Mouse (Mus musculus): ENCODE results near the gene Cish.

Gene Cish

GRCm38 (mm10) chr9:107315791-107316190, 20.0 kb downstream of the Cish start:
- no peak for DNase-seq (ENCODE audit: low spot score in 2 of 2)

GRCm38 (mm10) chr9:107322461-107323050, 26.7 kb downstream of the Cish start:
- no peak for DNase-seq (ENCODE audit: low spot score in 2 of 2)

- peak; percentile 88 to 90 for DNase-seq (ENCODE audit: low spot score in 2 of 2)
Observed at GRCm38 (mm10) chr9:107323558-107323957, 27.7 kb downstream of the Cish start.

- peak in 1 of 2 experiments; percentile 31 for DNase-seq (ENCODE audit: low spot score in 2 of 2)
Observed at GRCm38 (mm10) chr9:107324799-107325561, 29.2 kb downstream of the Cish start.

DNA sequence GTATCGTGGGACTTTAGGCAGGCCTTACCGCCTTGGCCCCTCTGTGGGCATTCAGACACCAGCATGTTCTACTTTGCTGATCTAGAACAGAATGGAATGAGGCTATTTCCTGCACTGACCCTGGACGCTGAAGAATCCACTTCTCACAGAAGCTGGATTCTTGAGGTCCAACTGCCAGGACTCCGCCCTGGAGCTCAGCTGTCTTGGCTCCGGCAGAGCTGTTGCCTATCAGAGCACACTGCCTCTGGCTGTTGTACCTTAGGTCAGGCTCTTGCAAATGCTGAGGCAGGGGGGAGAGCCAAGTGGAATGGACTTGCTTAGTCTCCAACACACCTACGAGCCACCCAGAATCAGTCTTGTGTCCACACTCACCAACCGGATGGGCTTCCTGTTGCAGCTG, 30.1 kb downstream of the Cish start:
- peak in 1 of 2 experiments; percentile 51 for DNase-seq (ENCODE audit: low spot score in 2 of 2)

GRCm38 (mm10) chr9:107327879-107328620, 32.2 kb downstream of the Cish start:
- DNase-seq (ENCODE audit: low spot score in 2 of 2), result no peak

DNA sequence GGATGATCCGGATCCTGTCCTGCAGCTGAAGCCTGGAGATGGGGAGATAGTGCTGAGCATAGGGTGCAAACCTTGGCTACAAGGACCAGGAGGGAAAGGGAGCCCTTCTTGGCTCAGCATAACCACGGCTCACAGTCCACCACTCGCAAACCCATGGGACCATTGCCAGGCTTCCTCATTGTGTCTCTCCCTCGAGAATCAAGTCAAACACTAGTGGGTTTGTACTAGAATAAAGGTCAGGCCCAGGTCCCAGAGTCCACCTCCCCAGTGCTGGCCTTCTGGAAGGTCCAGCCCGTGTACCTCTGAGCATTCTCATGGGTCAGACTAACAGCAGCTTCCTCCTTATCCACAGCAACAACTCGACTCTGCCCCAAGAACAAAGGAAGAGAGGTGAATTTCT, 35.0 kb downstream of the Cish start:
- no peak for DNase-seq (ENCODE audit: low spot score in 2 of 2)

DNA sequence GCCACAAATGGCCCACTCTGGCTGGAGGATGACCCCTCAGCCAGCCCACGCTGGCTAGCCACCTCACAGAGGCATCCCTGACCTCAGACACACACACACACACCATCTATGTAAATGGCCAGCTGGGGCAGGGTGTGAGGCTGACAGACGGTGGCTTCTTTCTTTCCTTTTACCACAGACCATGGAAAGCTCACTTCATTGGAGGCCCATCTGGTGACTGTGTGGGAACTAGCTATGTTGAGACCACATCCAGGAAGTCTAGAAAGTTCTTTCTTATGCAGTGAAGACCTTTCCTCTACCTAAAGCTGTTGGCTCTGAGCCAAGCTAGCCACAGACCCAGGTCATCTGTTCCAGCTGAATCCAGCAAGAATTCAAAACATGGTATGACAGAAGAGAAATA, 37.9 kb downstream of the Cish start:
- DNase-seq (ENCODE audit: low spot score in 2 of 2), result no peak

GRCm38 (mm10) chr9:107334356-107334755, 38.5 kb downstream of the Cish start:
- DNase-seq (ENCODE audit: low spot score in 2 of 2), result no peak

DNA sequence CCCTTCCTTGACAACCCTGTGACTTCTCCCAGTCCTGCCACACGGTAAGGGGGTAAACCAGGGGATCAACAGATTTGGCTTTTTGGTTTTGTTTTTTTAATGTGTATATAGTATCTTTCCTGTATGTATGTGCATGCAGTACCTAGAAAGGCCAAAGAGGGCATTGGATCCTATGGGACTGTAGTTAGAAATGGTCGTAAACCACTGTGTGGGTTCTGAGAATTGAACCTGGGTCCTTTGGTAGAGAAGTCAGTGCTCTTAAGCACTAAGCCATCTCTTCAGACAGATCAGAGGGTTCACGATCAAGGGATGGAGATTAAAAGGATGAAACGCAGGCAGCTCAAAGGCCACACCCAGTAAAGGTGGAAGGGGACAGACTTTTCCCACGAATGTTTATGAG, 39.2 kb downstream of the Cish start:
- DNase-seq (ENCODE audit: low spot score in 2 of 2), result no peak

- peak; percentile 51 to 80 for DNase-seq (ENCODE audit: low spot score in 2 of 2)
Observed at GRCm38 (mm10) chr9:107335909-107336308, 40.1 kb downstream of the Cish start.

DNA sequence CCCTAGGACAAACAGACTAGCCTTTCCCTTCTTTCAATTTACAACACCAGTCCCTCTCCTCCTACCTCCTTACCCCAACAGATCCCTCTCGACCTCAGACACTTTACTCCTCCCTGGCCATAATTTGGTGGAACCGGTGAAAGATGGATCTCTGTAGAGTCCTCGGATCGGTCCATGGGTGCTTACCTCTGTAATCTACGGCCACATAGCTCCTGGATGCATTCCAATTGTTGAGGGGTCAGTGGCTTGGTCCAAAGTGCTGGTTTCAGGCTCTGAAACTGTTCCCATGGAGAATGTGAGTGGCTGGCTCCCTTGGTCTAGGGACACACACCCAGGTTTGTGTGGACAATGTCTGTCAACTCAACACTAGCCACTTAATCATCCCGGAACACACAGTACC, 40.6 kb downstream of the Cish start:
- DNase-seq (ENCODE audit: low spot score in 2 of 2), result no peak

- peak; percentile 55 to 66 for DNase-seq (ENCODE audit: low spot score in 2 of 2)
Observed at GRCm38 (mm10) chr9:107338172-107338883, 42.5 kb downstream of the Cish start, which contains the start of gene Hemk1. Gene Hemk1, minus strand, starts transcription at chr9:107338350.

DNA sequence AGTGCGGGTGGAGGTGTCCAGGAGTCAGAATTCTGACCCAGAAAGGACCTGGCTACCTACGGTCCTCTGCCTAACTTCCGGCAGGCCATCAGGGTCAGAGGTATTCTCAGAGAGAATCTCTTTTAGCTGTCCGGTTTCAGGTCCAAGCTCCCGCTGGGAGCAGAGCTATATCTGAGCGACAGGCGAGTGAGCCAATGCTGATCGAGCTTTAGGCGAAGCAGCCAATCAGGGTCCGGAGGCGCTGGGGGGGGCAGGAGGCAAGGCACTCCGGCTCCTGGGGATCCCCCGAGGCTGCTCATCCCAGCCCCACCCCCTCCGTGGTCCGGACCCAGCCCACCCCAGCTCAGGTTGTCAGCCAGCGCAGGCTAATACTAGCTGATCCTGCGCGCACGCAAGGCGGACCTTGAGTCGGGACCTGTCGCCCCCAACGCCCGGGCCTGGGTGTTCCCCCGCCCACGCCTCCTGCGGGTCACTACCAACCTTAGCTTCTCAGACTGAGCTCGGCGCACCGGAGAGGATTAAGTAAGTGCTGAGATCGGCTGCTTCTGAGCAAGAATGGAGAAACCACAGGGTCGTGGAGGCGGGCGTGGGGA, 44.5 kb downstream of the Cish start, which contains the start of gene 6430571L13Rik:
Gene 6430571L13Rik (plus strand): TSS at position 336 of the 593 bp plus-strand sequence.
- DNase-seq (ENCODE audit: low spot score in 2 of 2), result peak; percentile 91 to 97

- DNase-seq (ENCODE audit: low spot score in 2 of 2), result no peak
Observed at GRCm38 (mm10) chr9:107340911-107341645, 45.3 kb downstream of the Cish start.

DNA sequence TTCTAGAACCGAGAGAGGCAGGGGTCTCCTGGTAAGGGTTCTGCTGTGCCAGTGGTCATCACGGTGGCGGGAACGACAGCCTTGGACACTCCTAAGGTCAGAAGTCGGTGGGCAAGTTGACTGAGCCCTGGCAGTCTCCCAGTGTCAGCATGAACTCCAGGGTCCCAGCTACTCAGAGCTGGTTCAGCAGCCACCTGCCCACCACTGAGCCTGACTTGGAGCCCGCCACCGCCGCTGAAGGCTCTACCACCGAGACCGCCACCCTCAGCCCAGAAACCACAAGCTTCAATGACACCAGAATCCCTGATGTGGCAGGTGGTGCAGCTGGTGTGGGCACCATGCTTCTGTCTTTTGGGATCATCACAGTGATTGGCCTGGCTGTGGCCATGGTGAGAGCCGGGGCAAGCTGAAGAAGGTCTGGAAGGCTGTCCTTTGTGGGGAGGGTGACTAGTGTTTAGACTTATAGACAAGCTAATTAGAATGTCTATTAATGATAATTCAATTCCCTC, 46.4 kb downstream of the Cish start:
- no peak for DNase-seq (ENCODE audit: low spot score in 2 of 2)

- no peak for DNase-seq (ENCODE audit: low spot score in 2 of 2)
Observed at GRCm38 (mm10) chr9:107343146-107343943, 47.5 kb downstream of the Cish start.

DNA sequence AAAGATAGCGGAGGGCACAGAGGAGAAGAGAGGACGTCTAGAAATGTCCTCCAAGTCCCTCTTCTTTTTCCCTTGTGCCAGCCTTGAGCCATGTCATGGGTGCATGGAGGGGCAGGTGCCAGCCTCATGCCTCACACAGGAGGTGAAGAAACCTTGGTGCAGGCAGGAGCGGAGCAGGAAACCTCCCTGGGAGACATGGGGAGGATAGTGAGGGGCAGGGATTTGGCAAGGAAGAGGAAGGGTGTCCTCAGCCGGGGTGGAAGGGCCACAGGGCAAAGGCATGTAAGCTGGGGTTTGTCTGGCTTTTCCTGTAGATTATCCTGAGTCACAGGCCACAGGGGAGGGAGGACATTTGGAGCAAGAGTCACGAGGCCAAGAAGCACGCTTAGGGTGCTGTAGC, 48.2 kb downstream of the Cish start:
- no peak for DNase-seq (ENCODE audit: low spot score in 2 of 2)

DNA sequence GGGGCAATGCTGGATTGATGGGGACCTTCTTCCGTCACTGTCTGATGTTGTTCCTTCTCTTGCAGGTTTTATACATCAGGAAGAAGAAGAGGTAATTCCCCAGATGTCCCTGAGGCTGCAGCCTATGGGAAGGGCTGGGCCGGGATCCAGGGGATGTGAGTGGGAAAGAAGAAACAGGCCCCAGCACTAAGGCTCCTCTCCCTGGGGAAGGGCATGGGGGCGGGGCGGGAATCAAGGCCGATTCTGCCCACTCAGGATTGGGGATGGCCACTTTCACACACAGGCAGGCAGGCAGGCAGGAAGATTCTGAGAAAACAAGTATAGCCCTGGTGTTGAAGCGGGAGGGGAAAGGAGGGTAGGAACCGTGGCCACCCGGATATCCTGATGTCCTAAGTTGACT, 50.3 kb downstream of the Cish start:
- DNase-seq (ENCODE audit: low spot score in 2 of 2), result no peak

Measured in heart, adult 9 months (tissue).